Comparison of ENCODE assay signal across 8 mouse cellular contexts in the genomic region with DNA sequence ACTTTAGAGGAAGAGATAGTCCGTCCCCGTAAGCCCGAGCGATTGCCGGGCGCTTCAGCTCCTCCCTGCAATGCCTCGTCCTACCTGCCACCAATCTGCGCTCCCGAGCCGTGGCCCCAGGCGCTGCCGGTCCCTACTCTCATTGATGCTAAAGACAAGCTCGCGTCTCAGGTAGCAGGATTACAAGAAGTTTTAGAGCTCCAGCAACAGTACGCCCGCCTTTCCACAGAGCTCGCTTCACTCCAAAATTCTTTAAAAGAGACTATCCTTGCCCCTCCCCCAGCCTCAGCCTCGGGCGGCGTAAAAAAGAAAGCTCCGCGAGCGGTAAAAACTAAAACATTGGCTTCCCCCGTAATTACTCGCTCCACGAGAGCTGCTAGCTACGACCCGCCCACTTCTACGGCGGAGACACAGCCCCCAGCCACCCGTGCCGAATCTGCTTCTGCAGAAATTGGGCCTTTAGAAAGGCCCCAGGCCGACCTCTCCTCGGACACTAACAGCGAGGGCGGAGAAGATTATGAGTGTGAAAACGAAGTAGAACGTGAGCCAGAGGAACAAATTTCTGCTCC. TPM values are rescaled to one million over a fixed set of nuclear protein-coding genes. Genes with fewer than 3 reads are reported as not detected.
A peak's percentile ranks its signal among the peaks of the same experiment; 100 is the strongest.
DNase-seq lines count a peak whose midpoint lies in the region; ATAC-seq and TF ChIP-seq lines count a peak whose summit lies in the region.

No protein-coding gene starts in this region.

- H3K36me3 ChIP-seq in E14TG2a.4 (ENCODE audit: insufficient read depth, low read length) = no peaks in the 10 kb centered on the region
- H3K36me3 ChIP-seq in heart, embryonic 15.5 days = no peaks in the 10 kb centered on the region
- no peaks in the 10 kb centered on the region for H3K36me3 ChIP-seq in liver, embryonic 16.5 days (ENCODE audit: control insufficient read depth, insufficient read depth)
- no peaks in the 10 kb centered on the region for H3K36me3 ChIP-seq in neural tube, embryonic 12.5 days

- peak overlapping the region; percentile 84 for H3K27ac ChIP-seq in heart, embryonic 15.5 days
- no peak overlapping the region for H3K27ac ChIP-seq in liver, embryonic 16.5 days (ENCODE audit: low read length)
- H3K27ac ChIP-seq in neural tube, embryonic 12.5 days = no peak overlapping the region

- H3K27me3 ChIP-seq in E14TG2a.4 (ENCODE audit: insufficient read depth, low read length) = peaks cover 70% of the 10 kb centered on the region
- H3K27me3 ChIP-seq in heart, embryonic 15.5 days = no peaks in the 10 kb centered on the region
- peaks cover 32% of the 10 kb centered on the region for H3K27me3 ChIP-seq in liver, embryonic 16.5 days (ENCODE audit: control insufficient read depth, insufficient read depth, low read depth, low read length)
- H3K27me3 ChIP-seq in neural tube, embryonic 12.5 days (replicated peaks) = peaks cover 12% of the 10 kb centered on the region

- H3K4me1 ChIP-seq in E14TG2a.4 (replicated peaks; ENCODE audit: low read depth, low read length) = peaks cover 10% of the 10 kb centered on the region
- peaks cover 18% of the 10 kb centered on the region for H3K4me1 ChIP-seq in heart, embryonic 15.5 days (replicated peaks)
- H3K4me1 ChIP-seq in liver, embryonic 16.5 days (ENCODE audit: control insufficient read depth, low read depth, low read length) = no peaks in the 10 kb centered on the region; the same call in 1 of the 2 replicates
- peaks cover 8% of the 10 kb centered on the region; the same call in 1 of the 2 replicates for H3K4me1 ChIP-seq in neural tube, embryonic 12.5 days

- under 1% methylated on average over 38 of the region's 38 CpGs for WGBS in heart, embryonic 15.5 days
- under 1% methylated on average over 38 of the region's 38 CpGs for WGBS in liver, embryonic 16.5 days (ENCODE audit: insufficient replicate concordance)
- under 1% methylated on average over 38 of the region's 38 CpGs for WGBS in neural tube, embryonic 12.5 days

- no peak for TF ChIP-seq CTCF in E14TG2a.4 (conservative IDR thresholded peaks at IDR 0.05; ENCODE audit: low read length)

- H3K4me3 ChIP-seq in E14TG2a.4 (replicated peaks; ENCODE audit: low read length) = peak overlapping the region; percentile 81
- peak overlapping the region; percentile 53 for H3K4me3 ChIP-seq in heart, embryonic 15.5 days
- peak overlapping the region; percentile 58 for H3K4me3 ChIP-seq in liver, embryonic 16.5 days (ENCODE audit: low read depth, low read length)
- H3K4me3 ChIP-seq in neural tube, embryonic 12.5 days = peak overlapping the region; percentile 52

- ATAC-seq in heart, embryonic 15.5 days (replicated peaks; ENCODE audit: insufficient number of reproducible peaks, insufficient read depth, low FRiP score, low read depth) = peak; percentile 57
- ATAC-seq in liver, embryonic 16.5 days (ENCODE audit: low read depth) = 0 out of 2 replicates have a peak, but pooled peaks have one; percentile 30
- ATAC-seq in neural tube, embryonic 12.5 days (ENCODE audit: low FRiP score, low read depth) = peak; percentile 68; the same call in 1 of the 2 replicates

- peaks cover 2% of the 10 kb centered on the region for H3K9me3 ChIP-seq in E14TG2a.4 (ENCODE audit: low read length)
- H3K9me3 ChIP-seq in heart, embryonic 15.5 days (replicated peaks) = no peaks in the 10 kb centered on the region
- H3K9me3 ChIP-seq in liver, embryonic 16.5 days (replicated peaks; ENCODE audit: control insufficient read depth, low read length) = no peaks in the 10 kb centered on the region
- no peaks in the 10 kb centered on the region for H3K9me3 ChIP-seq in neural tube, embryonic 12.5 days

- peak overlapping the region; percentile 69 for H3K9ac ChIP-seq in heart, embryonic 15.5 days
- H3K9ac ChIP-seq in liver, embryonic 16.5 days (ENCODE audit: low read depth, low read length) = peak overlapping the region; percentile 57
- peak overlapping the region; percentile 58 for H3K9ac ChIP-seq in neural tube, embryonic 12.5 days

- peak overlapping the region; percentile 67 for H3K4me2 ChIP-seq in heart, embryonic 15.5 days
- peak overlapping the region; percentile 83 for H3K4me2 ChIP-seq in liver, embryonic 16.5 days (ENCODE audit: low read depth, low read length)
- peak overlapping the region; percentile 82 for H3K4me2 ChIP-seq in neural tube, embryonic 12.5 days (replicated peaks)

- DNase-seq in brain, embryonic 18.5 days (ENCODE audit: low read depth, low spot score) = peak; percentile 14
- peak; percentile 7 for DNase-seq in fibroblast of lung, adult 2 months (ENCODE audit: low read depth)
- DNase-seq in kidney, postnatal 10 days = peak; percentile 80
- peak; percentile 21 for DNase-seq in telencephalon, adult 2 months (ENCODE audit: low read depth, low spot score)

RNA-seq across cellular contexts. Expression of a gene that starts 9.9 kb away (rescaled TPM):
- not detected in 2 replicates for polyA plus RNA-seq in heart, embryonic 15.5 days (2015; fragmentation: Nextera tagmentation; extraction: Ambion mirVana)
- not detected in 2 replicates for polyA plus RNA-seq in liver, embryonic 16.5 days (2015; fragmentation: Nextera tagmentation; extraction: Ambion mirVana)
- polyA plus RNA-seq in neural tube, embryonic 12.5 days (2016; fragmentation: Nextera tagmentation; extraction: Ambion mirVana) = not detected in 2 replicates

RNA-seq across cellular contexts. Expression of a gene that starts 12.8 kb away (rescaled TPM):
- polyA plus RNA-seq in heart, embryonic 15.5 days (2015; fragmentation: Nextera tagmentation; extraction: Ambion mirVana) = not detected in 2 replicates
- not detected in 2 replicates for polyA plus RNA-seq in liver, embryonic 16.5 days (2015; fragmentation: Nextera tagmentation; extraction: Ambion mirVana)
- not detected in 2 replicates for polyA plus RNA-seq in neural tube, embryonic 12.5 days (2016; fragmentation: Nextera tagmentation; extraction: Ambion mirVana)

RNA-seq across cellular contexts. Expression of a gene that starts 19.2 kb away (rescaled TPM):
- polyA plus RNA-seq in heart, embryonic 15.5 days (2015; fragmentation: Nextera tagmentation; extraction: Ambion mirVana) = not detected in 2 replicates
- not detected in 2 replicates for polyA plus RNA-seq in liver, embryonic 16.5 days (2015; fragmentation: Nextera tagmentation; extraction: Ambion mirVana)
- not detected in 2 replicates for polyA plus RNA-seq in neural tube, embryonic 12.5 days (2016; fragmentation: Nextera tagmentation; extraction: Ambion mirVana)

RNA-seq across cellular contexts. Expression of a gene that starts 26.0 kb away (rescaled TPM):
- polyA plus RNA-seq in heart, embryonic 15.5 days (2015; fragmentation: Nextera tagmentation; extraction: Ambion mirVana) = not detected in 2 replicates
- polyA plus RNA-seq in liver, embryonic 16.5 days (2015; fragmentation: Nextera tagmentation; extraction: Ambion mirVana) = not detected in 2 replicates
- polyA plus RNA-seq in neural tube, embryonic 12.5 days (2016; fragmentation: Nextera tagmentation; extraction: Ambion mirVana) = not detected in 2 replicates

RNA-seq across cellular contexts. Expression of a gene that starts 43.2 kb away (rescaled TPM):
- polyA plus RNA-seq in heart, embryonic 15.5 days (2015; fragmentation: Nextera tagmentation; extraction: Ambion mirVana) = not detected in 2 replicates
- not detected in 2 replicates for polyA plus RNA-seq in liver, embryonic 16.5 days (2015; fragmentation: Nextera tagmentation; extraction: Ambion mirVana)
- not detected in 2 replicates for polyA plus RNA-seq in neural tube, embryonic 12.5 days (2016; fragmentation: Nextera tagmentation; extraction: Ambion mirVana)

Comparison
In these comparisons a context has a peak if more than half of its experiments do, and no peak if none do; other contexts are left out.
1. DNase-seq: peak in every context shown above with its lines; median percentile 80 in kidney, postnatal 10 days; 21 in telencephalon, adult 2 months; 14 in brain, embryonic 18.5 days; 7 in fibroblast of lung, adult 2 months.